Mouse (Mus musculus): Measurements from ENCODE around the gene Nlgn1.
"Not testable (repeated sequence)": the region's sequence is repeated elsewhere in the genome, so short reads cannot be mapped to it uniquely, and the experiment has no call there.

Gene Nlgn1

DNA sequence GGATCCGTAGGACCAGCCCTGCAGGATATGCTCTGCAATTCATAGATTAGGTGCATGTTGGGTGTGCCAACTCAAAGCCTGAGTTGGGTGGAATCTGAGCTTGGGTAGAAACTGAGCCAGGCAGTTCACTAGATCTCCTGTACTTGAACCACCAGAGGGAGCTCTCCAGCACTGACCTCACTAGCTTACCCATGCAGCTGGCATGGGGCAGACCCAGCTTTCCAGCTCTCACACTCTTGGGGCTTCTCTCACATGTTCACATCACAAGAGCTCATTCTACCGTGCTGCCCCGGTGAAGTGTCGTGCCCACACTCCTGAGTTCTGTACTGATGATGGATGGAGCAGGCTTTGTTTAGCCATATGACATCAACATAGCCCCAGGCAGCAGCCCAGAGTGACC, 679.2 kb downstream of the Nlgn1 start:
- peak; percentile 17 for DNase-seq (ENCODE audit: low read depth, low spot score)

DNA sequence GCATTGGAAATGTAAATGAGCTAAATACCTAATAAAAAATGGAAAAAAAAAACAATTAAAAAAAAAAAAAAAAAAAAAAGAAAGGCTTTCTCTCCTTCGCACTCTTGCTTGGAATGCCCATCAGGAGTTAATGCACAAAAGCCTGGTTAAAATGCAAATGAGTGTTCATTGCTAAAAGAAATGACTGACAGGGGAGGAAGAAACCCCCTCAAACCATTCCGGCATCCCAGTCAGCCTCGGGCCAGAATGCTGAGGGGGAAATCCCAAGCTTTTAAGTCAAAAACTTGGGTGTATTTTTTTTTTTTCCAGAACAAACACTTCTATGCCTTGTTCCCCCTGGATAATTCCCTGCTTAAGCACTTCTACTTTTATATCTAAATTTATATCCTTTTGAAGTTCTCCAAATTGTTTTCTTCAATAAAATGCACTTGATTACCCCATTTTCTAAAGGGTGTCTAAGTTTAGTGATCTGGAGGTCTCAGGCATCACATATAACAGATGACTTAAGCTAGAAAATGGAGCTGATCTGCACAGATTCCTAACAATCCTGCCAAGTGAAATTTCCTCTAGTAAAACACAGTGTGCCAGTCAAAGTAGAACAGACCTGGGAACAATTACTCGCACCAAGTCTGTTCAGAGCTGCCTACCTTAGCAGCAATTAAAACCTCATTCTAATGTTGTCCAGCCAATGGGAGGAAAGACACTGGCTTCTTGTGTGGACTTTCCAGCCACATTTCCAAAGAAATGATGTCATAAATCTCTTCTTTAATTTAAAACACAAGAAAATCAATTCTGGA, 686.2 kb downstream of the Nlgn1 start:
- no peak for DNase-seq (ENCODE audit: low read depth, low spot score)

DNA sequence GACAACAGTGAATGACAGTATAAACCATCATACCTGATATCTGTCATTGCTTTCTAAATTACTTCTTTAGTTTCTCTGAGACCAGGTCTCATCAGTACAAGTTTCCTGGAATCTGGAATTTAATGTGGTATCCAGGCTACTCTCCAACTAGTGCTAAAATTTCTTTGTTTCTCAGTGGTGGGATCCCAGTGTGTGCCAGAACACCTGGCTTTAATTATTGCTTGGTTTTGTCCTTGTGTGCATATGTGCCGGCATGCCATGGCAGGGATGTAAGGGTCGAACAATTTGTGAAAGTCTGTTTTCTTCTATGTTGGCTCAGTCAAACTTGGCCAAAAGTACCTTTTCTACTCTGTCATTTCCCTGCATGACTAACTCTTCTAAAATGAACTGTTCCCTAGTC, 703.1 kb downstream of the Nlgn1 start:
- no peak for DNase-seq (ENCODE audit: low read depth, low spot score)

DNA sequence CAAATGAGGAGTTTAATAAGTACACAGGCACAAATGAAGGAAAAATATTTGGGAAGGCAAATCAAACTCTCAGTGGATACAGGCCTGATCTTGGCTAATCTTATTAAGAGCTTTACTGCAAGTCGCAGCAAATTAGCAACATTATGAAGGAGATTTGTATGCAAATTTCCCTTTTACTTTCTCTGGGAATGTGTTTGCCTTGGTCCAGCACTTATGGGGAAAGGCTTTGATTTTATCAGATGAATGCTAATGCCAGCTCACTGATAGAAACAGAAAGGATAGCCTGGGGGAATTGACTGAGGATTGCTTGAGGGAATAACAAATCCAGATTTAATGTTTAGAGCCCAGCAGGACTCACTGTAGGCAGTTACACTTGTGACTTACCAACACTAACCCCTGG, 725.7 kb downstream of the Nlgn1 start:
- DNase-seq (ENCODE audit: low read depth, low spot score), result no peak

DNA sequence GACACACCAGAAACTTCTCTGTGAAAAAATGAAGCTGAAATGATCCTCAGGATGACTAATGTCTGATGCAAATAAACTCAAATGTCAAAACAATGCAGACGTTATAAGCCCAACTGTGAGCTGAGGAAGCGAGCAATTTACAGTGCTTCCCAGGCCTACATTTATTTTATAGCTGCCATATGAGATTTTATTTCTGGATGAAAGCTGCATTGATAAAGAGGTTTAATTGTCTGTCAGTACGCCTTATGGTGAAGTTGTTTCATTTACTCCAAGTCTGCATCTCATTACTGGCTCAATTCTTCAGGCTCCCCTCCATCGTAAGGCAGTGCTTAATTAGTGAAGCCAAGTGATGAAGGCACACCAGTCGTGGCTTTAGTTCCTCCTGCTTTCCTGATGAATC, 734.7 kb downstream of the Nlgn1 start:
- no peak for DNase-seq (ENCODE audit: low read depth, low spot score)

DNA sequence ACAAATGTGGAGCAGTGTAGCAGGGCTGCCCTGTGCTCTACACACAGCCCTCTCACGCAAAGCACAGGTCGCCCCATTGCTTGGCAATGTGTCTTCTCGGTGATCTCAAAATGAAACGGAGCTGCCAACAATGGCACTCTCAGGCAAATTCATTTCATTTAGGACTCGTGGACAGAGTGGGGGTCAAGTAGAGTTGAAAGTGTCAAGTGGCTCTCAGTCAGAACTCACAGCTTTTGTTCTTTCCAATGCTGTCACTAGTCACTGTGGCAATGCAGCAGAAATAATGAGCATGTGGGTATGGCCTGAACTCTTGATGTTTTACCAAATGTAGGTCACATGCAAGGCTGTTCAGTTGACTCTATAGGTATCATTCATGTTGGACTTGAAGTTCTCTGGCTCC, 756.7 kb downstream of the Nlgn1 start:
- DNase-seq (ENCODE audit: low read depth, low spot score), result no peak

DNA sequence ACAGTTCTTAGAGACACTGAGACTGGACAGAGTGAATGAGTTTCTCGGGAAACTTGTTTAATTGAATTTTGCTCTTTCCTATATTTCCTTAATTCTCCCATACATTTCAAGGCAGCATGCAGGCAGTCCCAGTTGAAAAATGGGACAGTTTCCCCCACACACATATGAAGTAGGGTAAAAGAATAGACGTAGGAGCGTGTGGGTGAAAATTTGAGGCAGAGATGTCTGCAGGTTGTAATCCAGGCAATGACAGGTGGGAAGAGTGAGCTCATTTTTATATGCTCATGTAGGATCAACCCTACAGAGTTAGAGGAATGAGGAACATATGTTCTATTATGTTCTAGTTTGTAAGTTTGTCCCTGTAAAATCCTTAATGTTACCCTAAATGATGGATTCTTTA, 757.4 kb downstream of the Nlgn1 start:
- DNase-seq (ENCODE audit: low read depth, low spot score), result no peak

DNA sequence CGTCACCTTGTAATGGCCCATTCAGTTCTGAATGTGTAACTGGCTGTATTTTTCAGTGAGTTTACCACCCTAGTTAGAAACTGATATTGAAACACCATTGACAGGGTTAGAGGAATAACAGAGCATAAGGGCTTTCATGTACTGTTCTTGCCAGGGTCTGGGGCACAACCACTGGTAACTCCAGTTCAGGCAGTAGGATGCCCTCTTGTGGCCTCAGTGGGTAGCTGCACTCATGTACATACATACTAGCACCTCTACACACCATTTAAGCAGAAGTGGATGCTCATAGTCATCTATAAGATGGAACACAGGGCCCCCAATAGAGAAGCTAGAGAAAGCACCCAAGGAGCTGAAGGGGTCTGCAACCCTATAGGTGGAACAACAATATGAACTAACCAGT, 773.7 kb downstream of the Nlgn1 start:
- not testable (repeated sequence) for DNase-seq (ENCODE audit: low read depth, low spot score)

DNA sequence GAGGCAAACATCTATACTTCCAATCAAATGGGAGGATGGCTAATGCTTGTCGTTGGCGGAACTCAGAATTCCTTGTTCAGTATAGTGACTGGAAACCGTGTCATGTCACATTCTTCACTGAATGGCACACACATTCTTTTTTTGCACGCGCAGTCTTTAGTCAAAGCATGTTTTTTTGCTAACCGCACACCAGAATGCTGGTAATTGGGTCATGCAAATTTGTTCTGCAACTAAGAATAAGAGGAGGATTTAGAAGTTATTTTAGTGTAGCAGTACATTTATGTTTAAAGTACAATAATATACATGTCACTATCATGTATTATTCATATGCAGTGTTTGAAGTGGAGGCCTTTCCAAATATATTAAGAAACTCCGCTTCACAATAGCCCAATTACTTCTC, 783.2 kb downstream of the Nlgn1 start:
- DNase-seq (ENCODE audit: low read depth, low spot score), result not testable (repeated sequence)

DNA sequence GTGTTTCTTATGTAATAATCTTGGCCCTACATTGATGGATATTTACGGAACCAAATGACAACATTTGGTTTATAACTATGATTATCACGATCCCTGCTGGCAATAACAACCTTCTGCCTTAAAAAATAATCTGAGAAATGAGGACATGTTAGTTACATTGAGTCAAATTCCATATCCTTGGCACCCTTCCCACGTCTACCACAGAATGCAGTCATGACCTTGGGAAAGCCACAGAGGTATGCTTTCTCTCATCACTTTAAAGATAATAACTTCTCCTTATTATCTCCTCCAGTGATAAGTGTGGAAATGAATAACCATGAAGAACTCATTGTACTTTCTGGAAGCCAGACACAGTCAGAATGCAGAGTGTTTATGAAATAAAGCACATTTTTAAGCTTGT, 808.0 kb downstream of the Nlgn1 start:
- DNase-seq (ENCODE audit: low read depth, low spot score), result not testable (repeated sequence)

DNA sequence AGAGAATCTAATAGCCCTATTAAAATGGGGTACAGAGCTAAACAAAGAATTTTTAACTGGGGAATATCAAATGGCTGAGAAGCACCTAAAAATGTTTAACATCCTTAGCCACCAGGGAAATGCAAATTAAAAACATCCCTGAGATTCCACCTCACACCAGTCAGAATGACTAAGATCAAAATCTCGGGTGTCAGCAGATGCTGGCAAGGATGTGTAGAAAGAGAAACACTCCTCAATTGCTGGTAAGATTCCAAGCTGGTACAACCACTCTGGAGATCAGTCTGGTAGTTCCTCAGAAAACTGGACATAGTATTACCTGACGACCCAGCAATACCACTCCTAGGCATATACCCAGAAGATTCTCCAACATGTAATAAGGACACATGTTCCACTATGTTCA, 869.2 kb downstream of the Nlgn1 start:
- no peak for DNase-seq (ENCODE audit: low read depth, low spot score)

DNA sequence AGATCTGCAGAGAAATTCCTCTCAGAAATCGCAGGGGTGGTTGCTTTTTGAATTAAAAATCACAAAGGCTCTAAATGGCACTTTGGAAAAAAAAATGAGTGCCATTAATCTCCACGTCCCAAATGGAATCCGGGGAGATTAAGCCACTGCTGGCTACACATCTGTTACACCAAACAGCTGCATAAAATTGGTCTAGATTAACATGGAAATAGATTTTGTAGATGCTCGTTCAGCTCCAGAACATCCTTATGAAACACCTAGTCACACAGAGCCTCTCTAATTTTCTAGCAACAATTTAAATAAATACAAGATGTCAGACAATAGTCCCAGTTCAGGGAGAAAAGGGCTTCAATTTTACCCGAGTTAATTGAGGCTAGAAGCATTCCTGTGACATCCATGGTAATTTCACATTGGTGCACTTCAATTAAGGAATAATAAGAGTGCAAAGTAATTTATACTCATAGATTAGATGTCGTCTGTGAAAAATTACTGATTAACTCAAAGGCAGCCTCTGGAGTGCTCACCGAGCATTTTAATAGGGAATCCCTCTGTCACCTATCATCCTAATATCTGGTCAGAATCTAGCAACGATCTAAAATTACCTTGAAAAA, 875.9 kb downstream of the Nlgn1 start:
- no peak for DNase-seq (ENCODE audit: low read depth, low spot score)

DNA sequence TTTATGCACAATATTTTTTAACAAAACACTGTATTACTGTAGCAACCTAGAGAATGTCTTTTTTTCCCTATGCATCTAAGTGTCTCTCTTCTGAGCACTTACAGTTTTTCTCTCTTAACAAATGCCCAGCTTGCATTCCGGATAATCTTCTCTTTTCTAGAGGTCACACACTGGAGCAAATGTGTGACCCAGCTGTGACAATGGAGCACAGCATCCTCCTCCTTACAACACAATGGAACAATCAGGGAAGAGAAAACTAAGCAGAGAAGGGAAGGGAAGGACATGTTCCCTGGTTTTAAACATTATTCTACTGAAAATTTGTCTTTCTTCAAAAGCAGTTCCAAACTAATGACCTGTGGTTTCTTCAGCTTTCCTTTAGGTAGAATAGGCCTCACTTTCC, 879.9 kb downstream of the Nlgn1 start:
- no peak for DNase-seq (ENCODE audit: low read depth, low spot score)

DNA sequence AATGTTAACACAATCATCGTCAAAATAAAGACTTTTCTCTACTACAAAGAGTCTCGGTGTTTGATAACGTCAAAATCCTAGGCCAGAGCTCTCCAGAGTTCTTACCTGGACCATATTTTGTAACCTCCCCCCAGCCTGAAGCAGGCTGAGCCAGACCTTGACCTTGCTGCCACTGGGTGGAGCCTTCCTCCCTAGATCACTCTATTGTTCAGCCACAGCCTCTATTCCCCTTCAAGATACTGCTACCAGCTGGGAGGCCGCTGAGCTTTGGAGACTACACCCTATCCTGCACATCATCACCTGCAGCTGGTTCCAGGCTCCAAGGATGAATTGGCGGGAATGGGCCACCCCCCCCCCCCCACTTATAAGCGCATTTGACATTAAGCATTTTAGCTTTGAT, 881.8 kb downstream of the Nlgn1 start:
- DNase-seq (ENCODE audit: low read depth, low spot score), result no peak

DNA sequence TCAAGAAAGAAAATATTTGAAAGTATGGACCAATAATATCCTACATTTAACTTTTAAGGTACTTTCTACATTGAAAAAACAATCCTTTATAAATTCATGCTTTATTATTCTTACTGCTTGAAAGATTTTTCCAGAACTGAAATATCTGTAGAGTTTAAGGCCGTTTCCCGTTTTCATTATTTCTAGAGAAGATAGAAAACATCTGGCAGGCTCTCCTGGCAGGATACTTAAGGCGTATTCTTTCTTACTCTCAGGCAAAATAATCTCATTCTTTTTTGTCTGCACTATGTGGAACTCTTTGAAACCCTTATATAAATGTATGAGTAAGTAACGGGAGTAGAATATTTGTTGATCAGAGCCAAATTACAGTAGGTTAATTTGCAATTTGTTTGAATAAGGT, 882.9 kb downstream of the Nlgn1 start:
- DNase-seq (ENCODE audit: low read depth, low spot score), result no peak

DNA sequence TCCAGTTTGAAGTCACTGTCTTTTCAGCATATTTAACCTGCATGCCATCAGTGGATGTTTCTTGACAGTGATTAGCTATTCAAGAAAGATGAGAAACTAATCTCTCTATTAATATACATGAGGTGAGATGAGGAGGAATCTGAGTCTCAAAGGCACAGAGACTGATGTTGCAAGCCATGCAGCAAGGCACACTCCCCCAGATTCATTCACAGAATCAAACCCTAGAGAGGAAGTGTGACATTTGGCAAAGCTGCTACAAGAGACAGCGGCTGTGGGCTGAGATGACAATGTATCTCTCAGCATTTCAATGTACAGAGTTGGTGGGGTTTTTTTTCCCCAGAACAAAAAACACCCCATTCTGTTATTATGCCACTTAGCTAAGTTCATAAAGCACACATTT, 885.1 kb downstream of the Nlgn1 start:
- DNase-seq (ENCODE audit: low read depth, low spot score), result no peak

DNA sequence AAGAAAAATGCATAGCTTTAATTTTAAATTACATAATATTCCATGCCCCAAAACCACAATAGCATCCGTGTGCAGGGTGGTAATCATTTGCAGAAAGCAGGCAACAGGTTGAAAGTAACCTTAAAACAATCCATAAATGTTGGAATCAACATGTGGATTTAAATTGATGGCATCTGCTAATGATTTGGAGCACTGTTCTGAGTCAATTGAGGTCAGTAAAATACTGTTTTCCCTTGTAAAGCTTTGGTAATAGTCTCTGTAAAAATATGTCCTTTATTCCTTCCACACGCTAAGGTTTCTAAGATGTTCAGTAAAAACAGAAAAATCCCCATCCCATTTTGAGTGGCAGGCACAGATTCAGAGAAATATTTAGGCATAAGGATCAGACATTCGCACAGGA, 888.6 kb downstream of the Nlgn1 start:
- no peak for DNase-seq (ENCODE audit: low read depth, low spot score)

DNA sequence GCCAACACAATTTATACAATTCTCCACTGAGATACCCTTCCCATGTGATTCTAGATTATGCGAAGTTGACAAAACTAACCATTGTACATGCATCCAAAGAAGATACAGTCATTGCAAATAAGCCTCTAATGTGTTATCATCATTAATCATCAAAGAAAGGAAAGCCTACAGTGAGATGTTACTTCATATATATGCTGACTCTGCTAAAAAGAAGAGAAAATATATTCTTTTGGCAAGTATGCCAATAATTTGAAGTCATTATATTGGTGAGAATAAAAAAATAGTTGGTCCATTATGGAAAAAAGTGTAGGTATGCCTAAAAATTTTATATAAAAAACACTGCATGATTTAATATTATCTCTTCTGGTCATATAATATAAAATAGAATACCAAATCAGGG, 889.6 kb downstream of the Nlgn1 start:
- no peak for DNase-seq (ENCODE audit: low read depth, low spot score)

DNA sequence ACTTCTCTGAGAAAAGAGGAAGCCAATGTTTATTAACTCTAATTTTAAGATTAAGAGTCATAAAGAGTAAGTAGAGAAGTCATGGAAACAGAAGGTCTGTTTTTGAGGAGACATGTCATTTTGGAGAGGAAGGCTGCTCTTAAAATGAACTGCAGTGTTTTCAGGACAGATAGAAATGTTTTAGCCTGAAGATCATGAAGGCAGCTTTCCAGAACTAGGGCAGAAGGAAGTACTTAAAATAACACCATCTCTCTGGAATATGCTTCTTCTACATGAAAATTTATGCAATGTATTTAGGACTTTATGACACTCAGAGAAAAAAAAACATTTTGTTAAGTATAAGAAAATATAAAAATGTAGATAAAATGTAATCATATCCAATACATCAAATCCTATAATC, 905.3 kb downstream of the Nlgn1 start:
- DNase-seq (ENCODE audit: low read depth, low spot score), result no peak

DNA sequence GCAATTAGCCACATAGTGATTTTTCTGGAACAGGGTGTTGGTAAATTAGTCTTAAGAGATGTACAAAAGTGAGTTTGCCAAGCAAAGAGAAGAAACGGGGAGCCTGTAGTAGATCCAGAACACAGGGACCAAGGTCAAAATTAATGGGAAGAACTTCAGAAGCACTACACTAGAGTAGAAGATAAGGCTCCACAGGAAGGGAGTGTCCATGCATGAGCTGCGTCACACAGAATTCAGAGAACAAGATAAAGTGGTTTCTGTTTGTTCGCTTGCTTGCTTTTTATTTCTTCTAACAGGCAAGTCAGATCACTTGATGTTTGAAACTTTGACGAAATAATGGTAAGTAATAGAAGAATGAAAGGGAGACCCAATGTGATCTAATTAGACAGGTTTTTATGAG, 920.3 kb downstream of the Nlgn1 start:
- DNase-seq (ENCODE audit: low read depth, low spot score), result no peak

All from embryo, embryonic 11.5 days (tissue).